Mouse (Mus musculus) heart, adult 2 months (tissue): ENCODE measurements around the gene Tcf7l2.

Source experiments
- CTCF ChIP-seq: fragments of 200-600 bp; IDR thresholded peaks from 2 replicates; pipeline ENCODE4 v1.8.1; 2022; ENCODE audit warnings: antibody characterized with exemption, mild to moderate bottlenecking, moderate library complexity
- EP300 ChIP-seq: fragments of 200-500 bp; IDR thresholded peaks from 2 replicates; pipeline ENCODE4 v1.6.1; 2011; ENCODE audit warnings: low read depth, low read length, control low read depth; ENCODE audit not compliant: insufficient read depth
- POLR2A ChIP-seq: fragments of 200-500 bp; IDR thresholded peaks from 2 replicates; pipeline ENCODE4 v1.6.1; 2011; ENCODE audit warnings: mild to moderate bottlenecking, low read depth, low read length, control low read depth; ENCODE audit not compliant: insufficient read depth

DNA sequence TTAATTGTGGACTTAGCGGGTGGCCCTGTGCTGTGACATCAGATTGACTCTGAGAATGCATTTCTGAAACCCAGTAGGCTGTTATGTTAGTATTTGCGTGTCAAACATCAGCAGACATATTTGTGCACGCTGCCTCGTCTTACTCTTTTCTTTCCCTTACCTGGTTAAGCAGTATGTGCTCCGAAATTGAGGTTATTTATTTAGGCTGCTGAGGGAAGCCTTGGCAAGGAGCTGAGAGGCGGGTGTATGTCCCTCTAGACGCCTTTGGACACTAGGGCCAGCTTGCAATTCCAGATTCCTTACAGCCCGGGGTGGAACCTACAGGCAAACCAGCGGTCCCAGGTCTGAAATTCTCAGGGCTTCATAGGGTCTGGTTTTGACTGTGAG lies 3.6 kb downstream of the Tcf7l2 start:
- TF ChIP-seq CTCF (no peak), POLR2A (no peak), EP300 (no peak)
